Mouse (Mus musculus): ENCODE results near the gene Slc6a6. TPM values are rescaled to one million over a fixed set of nuclear protein-coding genes. Genes with fewer than 3 reads are reported as not detected.

Gene Slc6a6
- total and polyA plus RNA-seq, 3 experiments = 28.4 to 56.0 (median 31.3) TPM

- Histone ChIP-seq H3K4me3 (replicated peaks in 1 of 3; ENCODE audit: low read depth in 2 of 3, low read length in 2 of 3, poor library complexity in 1 of 3) (no peak overlapping the region), H3K4me1 (ENCODE audit: control insufficient read depth in 1 of 2, insufficient read depth in 2 of 2) (peaks cover 12 to 13% of the 10 kb centered on the region in 2 experiments), H3K9me3 (replicated peaks; ENCODE audit: low read length) (peaks cover 3% of the 10 kb centered on the region), H3K9ac (ENCODE audit: insufficient read depth, low read depth) (no peak overlapping the region), H3K27me3 (replicated peaks) (peaks cover 7% of the 10 kb centered on the region), H3K36me3 (replicated peaks in 1 of 2; ENCODE audit: control insufficient read depth in 1 of 2, insufficient read depth in 1 of 2, low read length in 1 of 2) (no peaks in the 10 kb centered on the region), H3K4me2 (ENCODE audit: insufficient read depth, low read depth, poor library complexity, severe bottlenecking) (peak overlapping the region; percentile 62), H3K27ac (ENCODE audit: insufficient read depth, low read depth) (no peak overlapping the region), H3K79me2 (replicated peaks; ENCODE audit: control insufficient read depth, extremely low read depth, insufficient read depth, poor library complexity, severe bottlenecking) (no peaks in the 10 kb centered on the region)
- in situ Hi-C loops (cut with MboI; ENCODE audit: low pct_ligation_motif_present, low pct_unique_long_range_greater_than_20kb, low sequenced_read_pairs) = no loop called here
- peak; percentile 91 for TF ChIP-seq IRF4 (IDR thresholded peaks at IDR 0.05; ENCODE audit: low read depth, low read length)
- no peak for TF ChIP-seq RCOR1 (conservative IDR thresholded peaks at IDR 0.05; ENCODE audit: low read depth, low read length)
- TF ChIP-seq ZNF384 (IDR thresholded peaks at IDR 0.05; ENCODE audit: low read depth, low read length) = no peak
- no peak for TF ChIP-seq HCFC1 (IDR thresholded peaks at IDR 0.05; ENCODE audit: low read depth, low read length)
- TF ChIP-seq USF1 (IDR thresholded peaks at IDR 0.05; ENCODE audit: low read depth, low read length) = no peak
- TF ChIP-seq RAD21 (IDR thresholded peaks at IDR 0.05; ENCODE audit: low read depth, low read length) = no peak
- no peak for TF ChIP-seq POLR2AphosphoS2 (IDR thresholded peaks at IDR 0.05; ENCODE audit: low read depth, low read length)
- no peak for TF ChIP-seq CHD2 (IDR thresholded peaks at IDR 0.05; ENCODE audit: low read length)
- no peak for TF ChIP-seq MAZ (IDR thresholded peaks at IDR 0.05; ENCODE audit: low read depth, low read length)
- TF ChIP-seq SIN3A (IDR thresholded peaks at IDR 0.05; ENCODE audit: low read length) = no peak
- TF ChIP-seq GABPA (IDR thresholded peaks at IDR 0.05; ENCODE audit: insufficient replicate concordance, low read depth, low read length) = no peak
- no peak for TF ChIP-seq TBP (conservative IDR thresholded peaks at IDR 0.05; ENCODE audit: low read depth, low read length)
- TF ChIP-seq E2F4 (IDR thresholded peaks at IDR 0.05; ENCODE audit: insufficient replicate concordance, low read depth, low read length) = no peak
- no peak for TF ChIP-seq MYC (IDR thresholded peaks at IDR 0.05; ENCODE audit: low read depth, low read length)
- TF ChIP-seq PAX5 (IDR thresholded peaks at IDR 0.05; ENCODE audit: low read length) = no peak
- TF ChIP-seq EP300 (IDR thresholded peaks at IDR 0.05; ENCODE audit: low read length) = peak; percentile 41; the same call in 1 of the 2 replicates
- no peak for TF ChIP-seq POLR2A (IDR thresholded peaks at IDR 0.05; ENCODE audit: low read depth, low read length)
- no peak for TF ChIP-seq KAT2A (IDR thresholded peaks at IDR 0.05; ENCODE audit: insufficient replicate concordance, low read length)
- no peak for TF ChIP-seq ELF1 (IDR thresholded peaks at IDR 0.05; ENCODE audit: low read depth, low read length)
- no peak for TF ChIP-seq MAX (IDR thresholded peaks at IDR 0.05; ENCODE audit: low read length)
- no peak for TF ChIP-seq USF2 (conservative IDR thresholded peaks at IDR 0.05; ENCODE audit: low read depth, low read length)
- TF ChIP-seq BHLHE40 (IDR thresholded peaks at IDR 0.05; ENCODE audit: low read depth, low read length) = peak; percentile 20; the same call in 1 of the 2 replicates
- TF ChIP-seq NRF1 (IDR thresholded peaks at IDR 0.05; ENCODE audit: low read depth, low read length) = no peak
- no peak for TF ChIP-seq SMC3 (IDR thresholded peaks at IDR 0.05; ENCODE audit: low read depth, low read length)
- TF ChIP-seq CHD1 (IDR thresholded peaks at IDR 0.05; ENCODE audit: low read depth, low read length) = peak; percentile 59; the same call in 1 of the 2 replicates
- peak; percentile 81 for TF ChIP-seq JUND (conservative IDR thresholded peaks at IDR 0.05; ENCODE audit: low read depth, low read length)
- TF ChIP-seq UBTF (IDR thresholded peaks at IDR 0.05; ENCODE audit: low read depth, low read length) = no peak
- no peak for TF ChIP-seq ZKSCAN1 (IDR thresholded peaks at IDR 0.05; ENCODE audit: borderline replicate concordance, low read depth, low read length)
- peak; percentile 75 for TF ChIP-seq ETS1 (conservative IDR thresholded peaks at IDR 0.05; ENCODE audit: low read depth, low read length)
- TF ChIP-seq TCF12 (IDR thresholded peaks at IDR 0.05; ENCODE audit: low read depth, low read length) = peak; percentile 61; the same call in 1 of the 2 replicates
- TF ChIP-seq ZC3H11A (IDR thresholded peaks at IDR 0.05; ENCODE audit: low read depth, low read length) = no peak
- peak; percentile 75 for TF ChIP-seq MAFK (IDR thresholded peaks at IDR 0.05; ENCODE audit: insufficient replicate concordance, low read length)
- TF ChIP-seq ZMIZ1 (IDR thresholded peaks at IDR 0.05; ENCODE audit: low read depth, low read length) = no peak
- TF ChIP-seq MXI1 (IDR thresholded peaks at IDR 0.05; ENCODE audit: low read depth, low read length) = no peak
- peak; percentile 84 for TF ChIP-seq MEF2A (IDR thresholded peaks at IDR 0.05; ENCODE audit: borderline replicate concordance, low read depth, low read length)
- peak; percentile 57 for TF ChIP-seq JUN (IDR thresholded peaks at IDR 0.05; ENCODE audit: insufficient read depth, low read depth, low read length)
- TF ChIP-seq NELFE (IDR thresholded peaks at IDR 0.05; ENCODE audit: low read depth, low read length) = no peak
- no peak for TF ChIP-seq CTCF (conservative IDR thresholded peaks at IDR 0.05 in 1 of 2, IDR thresholded peaks at IDR 0.05 in 1 of 2; ENCODE audit: low read depth in 2 of 2, low read length in 2 of 2)
- peak; percentile 30 for DNase-seq (ENCODE audit: extremely low read depth)
- dilution Hi-C loops (cut with MboI; ENCODE audit: extremely low pct_ligation_motif_present, extremely low pct_unique_long_range_greater_than_20kb, low sequenced_read_pairs) = no loop called here
These were observed 83.7 kb downstream of the Slc6a6 start for GRCm38 (mm10) chr6:91767550-91767949.
